Mouse (Mus musculus) C2C12 (cell line): Measurements from ENCODE around the gene Krtap11-1.

ENCODE experiments used
- CTCF ChIP-seq: IDR thresholded peaks from one replicate; pipeline ENCODE4 v1.5.1; 2011; ENCODE audit not compliant: control insufficient read depth, insufficient read depth, insufficient read length
- MAX ChIP-seq: IDR thresholded peaks from one replicate; pipeline ENCODE4 v1.6.1; 2011; ENCODE audit warnings: mild to moderate bottlenecking, control low read depth
- MYOD1 ChIP-seq: IDR thresholded peaks from one replicate; pipeline ENCODE4 v1.6.1; 2011; ENCODE audit warnings: low read depth; ENCODE audit not compliant: control insufficient read depth, insufficient read length
- MYOG ChIP-seq: IDR thresholded peaks from one replicate; pipeline ENCODE4 v1.6.1; 2011; ENCODE audit not compliant: control insufficient read depth, insufficient read length; ENCODE audit errors: extremely low read depth
- USF1 ChIP-seq: IDR thresholded peaks from one replicate; pipeline ENCODE4 v1.6.1; 2011; ENCODE audit warnings: low read depth, mild to moderate bottlenecking, control low read depth, moderate library complexity

- no peak for TF ChIP-seq CTCF
- TF ChIP-seq USF1 = no peak
- TF ChIP-seq MYOD1 = no peak
- no peak for TF ChIP-seq MAX
- TF ChIP-seq MYOG = no peak
Measured at GRCm38 (mm10) chr16:89608791-89609185, 37.8 kb upstream of the Krtap11-1 start.
